Mouse (Mus musculus): ENCODE measurements around the gene Sox6. TPM values are rescaled to one million over a fixed set of nuclear protein-coding genes. Genes with fewer than 3 reads are reported as not detected.

Gene Sox6
- total and polyA plus RNA-seq, 3 experiments: 11.8 to 33.4 (median 26.4) TPM

GRCm38 (mm10) chr7:115597376-115597775 lies 441.2 kb downstream of the Sox6 start:
- no peaks in the 10 kb centered on the region for H3K4me1 ChIP-seq (ENCODE audit: control insufficient read depth, insufficient read depth, low read length)
- DNase-seq: no peak
- no peaks in the 10 kb centered on the region for H3K79me2 ChIP-seq (replicated peaks; ENCODE audit: control insufficient read depth, insufficient read depth, low read length)
- H3K36me3 ChIP-seq (ENCODE audit: control insufficient read depth, insufficient read depth, low read length): no peaks in the 10 kb centered on the region
- no peak for TF ChIP-seq POLR2A (IDR thresholded peaks at IDR 0.05; ENCODE audit: insufficient read depth, low read depth, low read length)
- TF ChIP-seq CTCF (IDR thresholded peaks at IDR 0.05): no peak
- TF ChIP-seq EP300 (IDR thresholded peaks at IDR 0.05; ENCODE audit: insufficient read depth, low read depth, low read length): no peak
- no peak overlapping the region for H3K4me3 ChIP-seq
- H3K27me3 ChIP-seq (ENCODE audit: control insufficient read depth, insufficient read depth, low read length): no peaks in the 10 kb centered on the region
- H3K9ac ChIP-seq (ENCODE audit: low read depth, low read length): no peak overlapping the region
- 82% methylated on average over 6 of the region's 6 CpGs for WGBS
- intact Hi-C loops (cut with DNase I): no loop called here
- no peak overlapping the region for H3K27ac ChIP-seq

- no peaks in the 10 kb centered on the region; the same call in 1 of the 2 replicates for H3K4me1 ChIP-seq (ENCODE audit: control insufficient read depth, insufficient read depth, low read length)
- H3K9ac ChIP-seq (ENCODE audit: low read depth, low read length): no peak overlapping the region
- H3K36me3 ChIP-seq (ENCODE audit: control insufficient read depth, insufficient read depth, low read length): peaks cover 5% of the 10 kb centered on the region
- no peak overlapping the region for H3K27ac ChIP-seq
- H3K79me2 ChIP-seq (replicated peaks; ENCODE audit: control insufficient read depth, insufficient read depth, low read length): 0 out of 2 replicates have a peak, but pooled peaks cover 1% of the 10 kb centered on the region
- 76% methylated on average over 7 of the region's 7 CpGs for WGBS
- intact Hi-C loops (cut with DNase I): no loop called here
- no peak for TF ChIP-seq EP300 (IDR thresholded peaks at IDR 0.05; ENCODE audit: insufficient read depth, low read depth, low read length)
- H3K27me3 ChIP-seq (ENCODE audit: control insufficient read depth, insufficient read depth, low read length): no peaks in the 10 kb centered on the region
- H3K4me3 ChIP-seq: no peak overlapping the region
- no peak for DNase-seq
Observed at GRCm38 (mm10) chr7:115580461-115580860, 458.1 kb downstream of the Sox6 start.

GRCm38 (mm10) chr7:115579826-115580225 lies 458.8 kb downstream of the Sox6 start:
- TF ChIP-seq POLR2A (IDR thresholded peaks at IDR 0.05; ENCODE audit: insufficient read depth, low read depth, low read length): no peak
- no peak for TF ChIP-seq CTCF (IDR thresholded peaks at IDR 0.05)
- TF ChIP-seq EP300 (IDR thresholded peaks at IDR 0.05; ENCODE audit: insufficient read depth, low read depth, low read length): no peak
- WGBS: 70% methylated on average over 3 of the region's 3 CpGs
- no peaks in the 10 kb centered on the region; the same call in 1 of the 2 replicates for H3K4me1 ChIP-seq (ENCODE audit: control insufficient read depth, insufficient read depth, low read length)
- H3K27me3 ChIP-seq (ENCODE audit: control insufficient read depth, insufficient read depth, low read length): no peaks in the 10 kb centered on the region
- 0 out of 2 replicates have a peak, but pooled peaks cover 1% of the 10 kb centered on the region for H3K79me2 ChIP-seq (replicated peaks; ENCODE audit: control insufficient read depth, insufficient read depth, low read length)
- H3K36me3 ChIP-seq (ENCODE audit: control insufficient read depth, insufficient read depth, low read length): peaks cover 5% of the 10 kb centered on the region
- no peak overlapping the region for H3K4me3 ChIP-seq
- no peak overlapping the region for H3K27ac ChIP-seq
- intact Hi-C loops (cut with DNase I): no loop called here
- no peak overlapping the region for H3K9ac ChIP-seq (ENCODE audit: low read depth, low read length)
- no peak for DNase-seq

- WGBS: 94% methylated on average over 1 of the region's 1 CpGs
- 0 out of 2 replicates have a peak, but pooled peaks cover 1% of the 10 kb centered on the region for H3K79me2 ChIP-seq (replicated peaks; ENCODE audit: control insufficient read depth, insufficient read depth, low read length)
- H3K4me1 ChIP-seq (ENCODE audit: control insufficient read depth, insufficient read depth, low read length): no peaks in the 10 kb centered on the region; the same call in 1 of the 2 replicates
- no peak overlapping the region for H3K4me3 ChIP-seq
- intact Hi-C loops (cut with DNase I): no loop called here
- H3K27me3 ChIP-seq (ENCODE audit: control insufficient read depth, insufficient read depth, low read length): no peaks in the 10 kb centered on the region
- H3K9ac ChIP-seq (ENCODE audit: low read depth, low read length): no peak overlapping the region
- peaks cover 5% of the 10 kb centered on the region for H3K36me3 ChIP-seq (ENCODE audit: control insufficient read depth, insufficient read depth, low read length)
- no peak for DNase-seq
- no peak overlapping the region for H3K27ac ChIP-seq
- TF ChIP-seq EP300 (IDR thresholded peaks at IDR 0.05; ENCODE audit: insufficient read depth, low read depth, low read length) (no peak), CTCF (IDR thresholded peaks at IDR 0.05) (no peak), POLR2A (IDR thresholded peaks at IDR 0.05; ENCODE audit: insufficient read depth, low read depth, low read length) (no peak)
Observed at GRCm38 (mm10) chr7:115576387-115576786, 462.2 kb downstream of the Sox6 start.

- H3K27ac ChIP-seq: no peak overlapping the region
- peaks cover 1% of the 10 kb centered on the region; the same call in 1 of the 2 replicates for H3K4me1 ChIP-seq (ENCODE audit: control insufficient read depth, insufficient read depth, low read length)
- 0 out of 2 replicates have a peak, but pooled peaks cover 1% of the 10 kb centered on the region for H3K79me2 ChIP-seq (replicated peaks; ENCODE audit: control insufficient read depth, insufficient read depth, low read length)
- 30% methylated on average over 1 of the region's 1 CpGs for WGBS
- no peak overlapping the region for H3K9ac ChIP-seq (ENCODE audit: low read depth, low read length)
- DNase-seq: no peak
- no peak overlapping the region for H3K4me3 ChIP-seq
- intact Hi-C loops (cut with DNase I): no loop called here
- no peaks in the 10 kb centered on the region for H3K27me3 ChIP-seq (ENCODE audit: control insufficient read depth, insufficient read depth, low read length)
- TF ChIP-seq POLR2A (IDR thresholded peaks at IDR 0.05; ENCODE audit: insufficient read depth, low read depth, low read length): no peak
- TF ChIP-seq EP300 (IDR thresholded peaks at IDR 0.05; ENCODE audit: insufficient read depth, low read depth, low read length): no peak
- no peak for TF ChIP-seq CTCF (IDR thresholded peaks at IDR 0.05)
- H3K36me3 ChIP-seq (ENCODE audit: control insufficient read depth, insufficient read depth, low read length): peaks cover 3% of the 10 kb centered on the region
Observed at GRCm38 (mm10) chr7:115574834-115575233, 463.8 kb downstream of the Sox6 start.

- no peaks in the 10 kb centered on the region for H3K79me2 ChIP-seq (replicated peaks; ENCODE audit: control insufficient read depth, insufficient read depth, low read length)
- H3K36me3 ChIP-seq (ENCODE audit: control insufficient read depth, insufficient read depth, low read length): peaks cover 4% of the 10 kb centered on the region
- WGBS: 30% methylated on average over 9 of the region's 9 CpGs
- peak overlapping the region; percentile 19; the same call in 1 of the 2 replicates for H3K9ac ChIP-seq (ENCODE audit: low read depth, low read length)
- no peak overlapping the region for H3K4me3 ChIP-seq
- intact Hi-C loops (cut with DNase I): loop anchor here (10.0 kb wide), 1 partner anchor 86 kb away; no protein-coding TSS in a partner anchor
- TF ChIP-seq CTCF (IDR thresholded peaks at IDR 0.05) (no peak), EP300 (IDR thresholded peaks at IDR 0.05; ENCODE audit: insufficient read depth, low read depth, low read length) (no peak), POLR2A (IDR thresholded peaks at IDR 0.05; ENCODE audit: insufficient read depth, low read depth, low read length) (no peak)
- no peaks in the 10 kb centered on the region for H3K27me3 ChIP-seq (ENCODE audit: control insufficient read depth, insufficient read depth, low read length)
- DNase-seq: peak; percentile 20 to 26
- peak overlapping the region; percentile 33 for H3K27ac ChIP-seq
- H3K4me1 ChIP-seq (ENCODE audit: control insufficient read depth, insufficient read depth, low read length): peaks cover 8% of the 10 kb centered on the region
Observed at GRCm38 (mm10) chr7:115568821-115569240, 469.8 kb downstream of the Sox6 start.
